Mouse (Mus musculus) hindbrain, postnatal 0 days (tissue): ENCODE data around the gene Shc4. TPM values are rescaled to one million over a fixed set of nuclear protein-coding genes. Genes with fewer than 3 reads are reported as not detected.

Experiments used
- ATAC-seq: fragments of 200-750 bp; cut with Nextera tagmentation; 2 replicates; pipeline ENCODE4 v1.8.0; 2017; ENCODE audit warnings: mild to moderate bottlenecking, moderate TSS enrichment, moderate library complexity
- DNase-seq: peaks from one replicate; pipeline ENCODE4 v3.0.0-alpha.2; 2015; ENCODE audit warnings: low spot score
- H3K27ac ChIP-seq: fragments of 300-500 bp; sonication (generic); 2 replicates; pipeline ENCODE4 v1.5.1; 2014; ENCODE audit warnings: mild to moderate bottlenecking
- H3K27me3 ChIP-seq: fragments of 300-500 bp; sonication (generic); 2 replicates; pipeline ENCODE4 v1.6.1; 2014; ENCODE audit warnings: low read length, mixed read lengths; ENCODE audit not compliant: insufficient read depth
- H3K36me3 ChIP-seq: fragments of 300-500 bp; sonication (generic); 2 replicates; pipeline ENCODE4 v1.6.1; 2014; ENCODE audit warnings: low read length, mixed read lengths; ENCODE audit not compliant: insufficient read depth
- H3K4me1 ChIP-seq: fragments of 300-500 bp; sonication (generic); 2 replicates; pipeline ENCODE4 v1.6.1; 2014; ENCODE audit warnings: antibody characterized with exemption, low read length, mixed read lengths; ENCODE audit not compliant: insufficient read depth
- H3K4me2 ChIP-seq: fragments of 300-500 bp; sonication (generic); 2 replicates; pipeline ENCODE4 v1.6.1; 2014; ENCODE audit warnings: low read depth, mild to moderate bottlenecking, low read length, moderate library complexity, mixed read lengths
- H3K4me3 ChIP-seq: fragments of 300-500 bp; sonication (generic); 2 replicates; pipeline ENCODE4 v1.5.1; 2014; ENCODE audit warnings: low read length
- H3K9ac ChIP-seq: fragments of 300-500 bp; sonication (generic); replicated peaks from 2 replicates; pipeline ENCODE4 v1.6.1; 2014; ENCODE audit warnings: mild to moderate bottlenecking, low read length, moderate library complexity, mixed read lengths
- H3K9me3 ChIP-seq: fragments of 300-500 bp; sonication (generic); 2 replicates; pipeline ENCODE4 v1.6.1; 2016; ENCODE audit warnings: low read length, mixed read lengths
- CTCF ChIP-seq: IDR thresholded peaks from 2 replicates; pipeline ENCODE4 v1.5.1; 2016; ENCODE audit warnings: antibody characterized with exemption, control low read depth, low read depth
- WGBS: fragments of 180-500 bp; shearing (Covaris S2); extraction: QIAGEN DNeasy Blood & Tissue Kit; methylation state at CpG from one replicate; pipeline ENCODE4 v1.1.7; 2014; 5-methylcytosine and 5-hydroxymethylcytosine counted together
- polyA plus RNA-seq: library from polyadenylated mRNA; unstranded; fragments of >200 nt; fragmentation: Nextera tagmentation; extraction: Ambion mirVana; gene quantifications from 2 replicates; pipeline ENCODE4 v1.2.1, GENCODE M21; 2015
- total RNA-seq: library from RNA; depleted of rRNA; stranded (reverse); fragments of >200 nt; gene quantifications from 2 replicates; pipeline ENCODE4 v1.2.3, GENCODE M21; 2014

Gene Shc4
- total and polyA plus RNA-seq, 2 experiments from 2014 or later: 3.9 to 9.1 TPM

GRCm38 (mm10) chr2:125735333-125736024 lies 11.5 kb upstream of the Shc4 start:
- Histone ChIP-seq H3K27ac (no peak overlapping the region), H3K4me3 (no peak overlapping the region), H3K4me1 (no peaks in the 10 kb centered on the region), H3K9me3 (no peaks in the 10 kb centered on the region), H3K36me3 (peaks cover 18% of the 10 kb centered on the region), H3K9ac (no peak overlapping the region), H3K27me3 (no peaks in the 10 kb centered on the region), H3K4me2 (no peak overlapping the region)
- TF ChIP-seq CTCF: no peak
- 76% methylated on average over 2 of the region's 2 CpGs for WGBS
- DNase-seq (no peak), ATAC-seq (no peak)

- Histone ChIP-seq H3K4me1 (no peaks in the 10 kb centered on the region), H3K36me3 (peaks cover 11% of the 10 kb centered on the region), H3K27me3 (no peaks in the 10 kb centered on the region), H3K4me2 (no peak overlapping the region), H3K9me3 (no peaks in the 10 kb centered on the region), H3K27ac (no peak overlapping the region), H3K9ac (no peak overlapping the region), H3K4me3 (no peak overlapping the region)
- DNase-seq (no peak), ATAC-seq (no peak)
- no peak for TF ChIP-seq CTCF
Measured at GRCm38 (mm10) chr2:125734741-125735140, 10.8 kb upstream of the Shc4 start.

- peak overlapping the region; percentile 85 for H3K27ac ChIP-seq
- H3K27me3 ChIP-seq: no peaks in the 10 kb centered on the region
- no peaks in the 10 kb centered on the region for H3K4me1 ChIP-seq
- no peaks in the 10 kb centered on the region for H3K36me3 ChIP-seq
- peak overlapping the region; percentile 66 for H3K4me2 ChIP-seq
- peak overlapping the region; percentile 41 for H3K4me3 ChIP-seq
- ATAC-seq (peak; percentile 98), DNase-seq (peak; percentile 97)
- TF ChIP-seq CTCF: peak; percentile 98
- no peaks in the 10 kb centered on the region for H3K9me3 ChIP-seq
- WGBS: 8% methylated on average over 35 of the region's 35 CpGs
- H3K9ac ChIP-seq: peak overlapping the region; percentile 65
Measured at GRCm38 (mm10) chr2:125731763-125732560, 8.0 kb upstream of the Shc4 start.

- H3K4me3 ChIP-seq: peak overlapping the region; percentile 49
- no peaks in the 10 kb centered on the region for H3K36me3 ChIP-seq
- peak overlapping the region; percentile 91 for H3K4me2 ChIP-seq
- 4% methylated on average over 16 of the region's 16 CpGs for WGBS
- no peaks in the 10 kb centered on the region for H3K9me3 ChIP-seq
- DNase-seq (peak; percentile 40), ATAC-seq (peak; percentile 44)
- H3K4me1 ChIP-seq: peaks cover 6% of the 10 kb centered on the region; the same call in 1 of the 2 replicates
- peak overlapping the region; percentile 61 for H3K27ac ChIP-seq
- H3K9ac ChIP-seq: peak overlapping the region; percentile 57
- H3K27me3 ChIP-seq: no peaks in the 10 kb centered on the region
- TF ChIP-seq CTCF: no peak
Measured at GRCm38 (mm10) chr2:125724546-125725114, 682 bp upstream of the Shc4 start.

- DNase-seq: peak; percentile 76
Measured at GRCm38 (mm10) chr2:125723408-125724085, 401 bp downstream of the Shc4 start.

GRCm38 (mm10) chr2:125723086-125723407 lies 901 bp downstream of the Shc4 start:
- Histone ChIP-seq H3K9ac (peak overlapping the region; percentile 57), H3K4me1 (peaks cover 6% of the 10 kb centered on the region; the same call in 1 of the 2 replicates), H3K9me3 (no peaks in the 10 kb centered on the region), H3K4me2 (peak overlapping the region; percentile 91), H3K27me3 (no peaks in the 10 kb centered on the region), H3K36me3 (no peaks in the 10 kb centered on the region), H3K4me3 (peak overlapping the region; percentile 49), H3K27ac (peak overlapping the region; percentile 67; the same call in 1 of the 2 replicates)
- no peak for DNase-seq
- peak; percentile 3; the same call in 1 of the 2 replicates for ATAC-seq
- no peak for TF ChIP-seq CTCF
- 2% methylated on average over 18 of the region's 18 CpGs for WGBS

More at GRCm38 (mm10) chr2:125723408-125724085, 401 bp downstream of the Shc4 start:
- Histone ChIP-seq H3K4me1 (peaks cover 6% of the 10 kb centered on the region; the same call in 1 of the 2 replicates), H3K9me3 (no peaks in the 10 kb centered on the region), H3K36me3 (no peaks in the 10 kb centered on the region), H3K4me3 (peak overlapping the region; percentile 49), H3K27ac (peak overlapping the region; percentile 67), H3K27me3 (no peaks in the 10 kb centered on the region), H3K4me2 (peak overlapping the region; percentile 91), H3K9ac (peak overlapping the region; percentile 57)
- whole genome bisulfite sequencing: under 1% methylated on average over 32 of the region's 34 CpGs
- peak; percentile 81 for ATAC-seq
- TF ChIP-seq CTCF: peak; percentile 50
